Mouse (Mus musculus) left cerebral cortex, postnatal 25 days (tissue): ENCODE data around the gene Htr1d. TPM values are rescaled to one million over a fixed set of nuclear protein-coding genes. Genes with fewer than 3 reads are reported as not detected.

Source experiments
- DNase-seq, 2 experiments: peaks; one replicate each; pipeline ENCODE4 v3.0.0; 2022; ENCODE audit warnings: low spot score in 2 of 2, mixed read lengths in 1 of 2
- intact Hi-C: fragments of 180-260 bp; cut with DNase I; formaldehyde crosslinking; loops from one replicate; pipeline ENCODE4 v1.15.1; 2025
- total RNA-seq, 2 experiments: library from RNA; stranded (reverse); gene quantifications; 2 replicates each; pipeline ENCODE4 v1.2.3; 2021

The Htr1d gene
- total RNA-seq, 2 experiments from 2014 or later = 3.8 to 7.4 TPM

DNA sequence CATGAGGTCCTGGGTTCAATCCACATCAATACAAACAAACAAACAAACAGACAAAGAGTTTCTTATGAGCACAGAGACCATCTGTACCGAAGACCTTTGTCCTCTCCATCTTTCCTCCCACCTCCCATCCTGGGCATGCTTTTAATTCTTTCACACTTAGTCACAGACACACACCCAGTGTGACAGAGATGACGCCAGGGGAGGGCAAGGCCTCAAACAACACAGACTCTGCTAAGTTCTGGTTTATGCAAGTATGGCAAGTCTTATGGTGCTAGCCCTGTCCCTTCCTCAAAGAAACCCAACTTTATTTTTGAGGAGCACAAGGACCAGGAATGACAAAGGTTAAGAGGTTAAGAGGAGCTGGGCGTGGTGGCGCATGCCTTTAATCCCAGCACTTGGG lies 26.9 kb downstream of the Htr1d start:
- no peak for DNase-seq
- intact Hi-C loops = no loop called here

DNA sequence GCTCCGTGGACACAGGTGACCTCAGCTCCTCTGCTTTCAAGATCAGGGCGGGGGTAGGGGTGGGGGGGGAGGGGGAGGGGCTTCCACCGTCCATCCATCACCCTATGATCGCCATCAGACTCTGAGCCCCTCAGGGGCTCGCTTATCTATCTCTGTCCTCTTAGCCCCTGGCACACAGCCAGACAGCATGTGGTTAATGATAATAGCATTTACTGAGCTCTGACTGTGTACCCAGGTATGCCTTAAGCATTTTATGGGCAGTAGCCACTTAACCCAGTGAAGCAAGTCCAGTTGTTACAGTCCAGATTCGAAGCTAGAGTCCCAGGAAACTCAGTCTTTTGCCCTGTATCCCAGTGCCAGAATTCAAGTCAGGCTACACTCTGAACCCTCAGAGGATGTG lies 28.2 kb downstream of the Htr1d start:
- intact Hi-C loops = no loop called here
- DNase-seq = no peak

DNA sequence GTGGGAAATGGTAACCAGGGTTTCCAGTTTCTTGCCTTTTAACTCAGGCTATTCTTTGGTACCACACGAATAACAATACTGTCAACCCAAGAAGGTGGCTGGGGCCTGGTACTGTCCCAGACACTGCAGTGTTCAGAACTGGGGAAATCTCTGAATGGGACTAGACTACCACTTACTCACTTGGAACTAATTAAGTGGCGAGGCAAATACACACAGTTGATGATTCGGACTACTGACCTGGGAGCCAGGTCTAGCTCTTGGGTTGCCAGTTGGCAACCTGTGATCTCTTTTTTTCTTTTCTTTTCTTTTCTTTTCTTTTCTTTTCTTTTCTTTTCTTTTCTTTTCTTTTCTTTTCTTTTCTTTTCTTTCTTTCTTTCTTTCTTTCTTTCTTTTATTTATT lies 29.0 kb downstream of the Htr1d start:
- no peak for DNase-seq
- intact Hi-C loops = no loop called here

DNA sequence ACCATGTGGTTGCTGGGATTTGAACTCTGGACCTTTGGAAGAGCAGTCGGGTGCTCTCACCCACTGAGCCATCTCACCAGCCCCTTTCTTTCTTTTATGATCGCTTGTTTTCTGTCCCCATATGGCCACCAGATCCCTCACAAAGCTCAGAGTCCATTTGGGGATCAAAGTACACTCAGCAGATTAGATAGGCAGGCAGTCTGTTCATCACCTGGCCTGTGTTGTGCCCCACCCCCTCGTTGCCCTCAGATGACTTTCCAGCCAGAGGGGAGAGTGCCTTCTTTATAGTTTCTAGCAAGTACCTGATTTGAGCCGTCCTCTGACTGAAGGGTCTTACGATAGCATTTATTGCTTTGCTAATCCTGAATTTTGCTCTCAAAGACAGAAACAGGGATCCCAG lies 29.5 kb downstream of the Htr1d start:
- intact Hi-C loops = no loop called here
- no peak for DNase-seq

DNA sequence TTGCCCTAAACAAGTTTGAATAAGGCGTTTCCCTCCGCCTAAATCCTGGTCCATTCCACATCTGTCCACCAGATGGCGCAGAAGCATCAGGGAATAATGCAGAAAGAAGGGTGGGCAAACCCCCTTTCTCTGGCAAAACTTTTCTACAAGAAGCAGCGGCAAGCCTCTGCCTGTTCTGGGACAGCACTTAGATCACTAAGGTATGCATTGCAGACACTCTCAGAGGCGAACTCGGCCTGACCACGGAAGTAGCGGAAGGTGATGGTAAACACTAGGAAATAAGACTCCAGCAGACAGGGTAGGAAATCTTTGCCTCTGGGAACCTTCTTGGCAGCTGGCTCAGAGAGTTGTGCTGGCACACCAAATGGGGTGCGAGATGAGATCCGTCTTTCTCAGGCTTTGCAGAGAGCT lies 31.5 kb downstream of the Htr1d start:
- intact Hi-C loops = loop anchor here (1.0 kb wide), 3 partner anchors 71 to 166 kb away; partner anchors contain the start of gene Kdm1a
- DNase-seq = peak; percentile 76 to 80

DNA sequence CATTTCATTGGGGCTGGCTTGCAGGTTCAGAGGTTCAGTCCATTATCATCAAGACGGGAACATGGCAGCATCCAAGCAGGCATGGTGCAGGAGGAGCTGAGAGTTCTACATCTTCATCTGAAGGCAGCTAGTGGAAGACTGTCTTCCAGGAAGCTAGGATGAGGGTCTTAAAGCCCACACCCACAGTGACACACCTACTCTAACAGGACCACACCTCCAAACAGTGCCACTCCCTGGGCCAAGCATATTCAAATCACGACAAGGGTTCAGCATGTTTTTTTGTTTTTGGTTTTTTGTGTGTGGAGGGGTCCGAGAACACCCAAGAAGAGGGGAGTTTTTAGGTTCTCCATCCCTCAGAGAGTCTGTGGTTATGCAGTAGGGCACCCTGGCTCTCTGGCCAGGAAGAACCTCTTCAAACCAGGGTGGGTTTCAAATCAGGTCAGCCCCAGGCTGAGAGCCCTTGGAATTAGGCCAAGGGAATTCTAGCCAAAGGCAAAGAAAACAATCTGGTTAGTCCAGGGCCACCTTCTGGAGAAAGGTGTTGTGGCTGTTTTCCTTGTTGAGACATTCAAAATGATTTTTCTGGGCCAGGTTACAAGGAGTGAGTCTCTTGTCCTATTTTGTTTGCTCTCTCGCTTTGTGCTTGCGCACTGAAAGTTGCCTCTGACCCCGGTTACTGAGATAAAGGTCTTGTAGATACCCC lies 33.3 kb downstream of the Htr1d start:
- no peak for DNase-seq
- intact Hi-C loops = no loop called here

DNA sequence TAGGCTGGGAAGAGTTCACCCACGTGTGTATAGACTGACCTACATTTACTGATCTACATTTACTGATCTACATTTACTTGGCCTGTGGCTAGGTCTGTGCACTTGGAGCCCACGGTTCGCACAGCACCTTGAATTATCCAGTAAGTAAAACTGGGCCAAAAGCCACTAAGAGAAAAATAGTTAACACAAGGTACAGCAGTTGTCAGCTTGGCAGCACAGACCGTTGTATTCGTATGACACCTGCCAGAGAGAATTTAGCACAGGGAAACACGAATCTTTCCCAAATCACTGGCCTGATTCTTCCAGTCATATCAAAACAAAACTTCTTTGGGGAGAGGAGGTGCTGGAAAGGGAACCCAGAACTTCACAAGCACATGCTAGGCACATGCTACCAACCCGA lies 35.0 kb downstream of the Htr1d start:
- intact Hi-C loops = no loop called here
- DNase-seq = no peak

DNA sequence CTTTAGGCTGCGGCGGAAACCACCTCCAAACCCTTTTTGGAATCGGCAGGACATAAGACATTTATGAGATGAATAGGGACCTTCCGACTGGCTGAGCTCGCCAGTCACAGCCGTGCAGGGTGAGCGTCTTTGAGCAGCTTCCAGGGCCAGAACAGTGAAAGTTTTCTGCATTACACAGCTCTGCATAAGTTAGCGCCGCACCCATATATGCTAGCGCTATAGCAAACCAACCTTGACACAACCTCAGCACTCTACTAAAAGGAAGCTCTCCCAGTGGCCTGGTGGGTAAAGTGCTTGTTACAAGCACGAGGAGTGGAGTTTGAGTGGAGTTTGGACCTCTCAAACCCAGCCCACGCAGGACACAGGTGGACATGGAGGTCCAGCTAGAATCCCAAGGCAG lies 35.9 kb downstream of the Htr1d start:
- DNase-seq = no peak
- intact Hi-C loops = no loop called here

DNA sequence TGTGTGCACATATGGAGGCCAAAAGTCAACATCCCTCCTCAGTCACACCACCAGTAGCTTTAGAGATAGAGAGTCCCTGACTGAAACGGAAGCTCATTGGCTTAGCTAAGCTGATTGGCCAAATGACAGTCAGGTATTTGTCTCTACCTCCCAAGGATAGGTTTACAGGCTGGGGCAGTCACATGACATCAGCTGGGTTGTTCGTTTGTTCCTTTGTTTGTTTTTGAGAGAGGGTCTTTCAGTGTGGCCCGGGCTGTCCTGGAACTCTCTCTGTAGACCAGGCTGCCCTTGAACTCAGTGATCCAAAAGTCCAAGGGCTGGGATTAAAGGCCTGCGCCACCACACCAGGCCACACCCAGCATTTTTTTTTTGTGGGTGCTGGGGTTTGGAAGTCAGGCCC lies 37.9 kb downstream of the Htr1d start:
- intact Hi-C loops = no loop called here
- no peak for DNase-seq

DNA sequence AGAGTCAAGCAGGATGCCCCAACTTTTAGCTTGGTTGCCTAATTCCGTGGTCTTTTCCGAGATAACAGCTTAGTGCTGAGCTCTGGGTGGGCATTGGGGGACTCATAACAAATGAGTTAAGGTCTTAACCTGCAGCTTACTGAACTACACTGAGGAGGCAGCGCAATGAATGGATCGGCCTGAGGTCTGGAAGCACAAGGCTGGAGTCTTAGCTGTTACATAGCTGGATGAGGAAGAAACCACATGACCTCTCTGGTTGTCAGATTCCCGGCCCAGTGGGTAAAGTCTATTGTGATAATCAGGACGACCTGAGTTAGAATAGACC lies 38.4 kb downstream of the Htr1d start:
- DNase-seq = peak; percentile 13 to 23
- intact Hi-C loops = no loop called here

DNA sequence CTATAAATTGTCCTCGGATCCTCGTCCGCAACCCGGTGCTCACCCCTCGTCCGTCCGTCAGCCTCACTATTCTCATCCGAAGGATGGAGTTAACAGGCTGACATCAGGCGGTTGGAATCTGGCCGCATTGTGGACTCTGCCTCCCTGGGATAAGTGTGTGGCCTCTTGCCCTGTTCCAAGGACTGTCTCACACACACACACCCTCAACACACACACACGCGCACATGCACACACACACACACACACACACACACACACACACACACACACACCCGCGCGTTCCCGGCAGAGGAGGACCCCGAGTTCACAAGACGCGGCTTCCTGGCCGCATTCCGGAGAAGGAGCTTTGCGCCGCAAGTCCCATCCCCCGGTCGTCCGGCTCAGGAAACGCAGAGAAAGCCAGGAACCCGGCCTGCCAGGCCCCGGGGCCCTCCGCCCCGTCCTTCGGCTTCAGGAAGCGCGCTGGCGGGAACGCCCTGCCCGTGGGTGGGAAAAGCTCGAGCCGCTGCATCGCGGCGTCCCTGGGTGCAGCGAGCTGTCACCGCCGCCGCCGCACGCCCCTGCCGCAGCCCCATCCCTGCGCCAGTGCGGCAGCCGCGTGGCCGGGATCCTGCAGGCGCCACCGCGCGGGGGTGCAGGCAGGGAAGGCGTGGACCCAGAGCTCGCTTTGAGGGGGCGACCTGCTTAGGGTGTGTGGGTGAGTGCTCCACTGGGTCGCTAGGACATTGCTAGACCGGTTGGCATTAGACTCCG lies 38.9 kb downstream of the Htr1d start, which contains the start of gene 6030445D17Rik:
TSS of gene 6030445D17Rik (plus strand) at position 165 of the 753 bp plus-strand sequence.
- DNase-seq = peak; percentile 64 to 74
- intact Hi-C loops = no loop called here

DNA sequence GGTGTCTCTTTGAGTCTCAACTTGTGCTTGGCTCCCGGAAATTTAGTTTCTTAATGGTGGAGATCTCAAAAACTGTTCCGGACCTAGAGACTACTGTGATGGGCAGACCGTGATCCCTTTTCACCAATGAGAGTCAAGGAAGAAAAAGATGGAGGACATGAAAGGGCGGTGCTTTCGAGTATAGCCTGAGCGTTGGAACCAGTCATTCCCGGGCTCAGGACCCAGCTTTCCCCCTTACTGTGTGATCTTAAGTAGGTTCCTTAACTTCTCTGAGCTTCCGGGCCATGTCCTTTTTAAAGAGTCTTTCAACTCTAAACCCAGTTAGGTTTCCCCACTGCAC lies 39.5 kb downstream of the Htr1d start:
- intact Hi-C loops = no loop called here
- peak; percentile 45 to 64 for DNase-seq

DNA sequence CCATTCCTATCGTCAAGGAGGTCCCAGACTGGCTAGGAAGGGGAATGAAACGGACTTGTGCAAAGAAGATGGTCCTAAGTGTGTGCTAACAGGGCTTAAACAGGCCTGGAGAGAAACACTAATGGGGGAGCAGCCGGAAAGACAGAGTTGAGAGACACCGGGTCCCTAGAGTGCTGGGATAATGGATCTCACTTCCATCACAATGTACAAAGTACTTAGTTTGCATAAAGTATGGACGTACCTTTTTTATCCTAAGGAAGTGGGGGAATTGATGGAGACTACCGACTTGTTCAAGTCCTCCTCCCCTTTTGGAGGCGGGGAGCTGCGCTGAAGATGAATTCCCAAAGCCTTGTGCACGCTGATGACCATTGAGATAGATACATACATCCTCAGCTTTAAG lies 40.1 kb downstream of the Htr1d start:
- intact Hi-C loops = no loop called here
- no peak for DNase-seq

DNA sequence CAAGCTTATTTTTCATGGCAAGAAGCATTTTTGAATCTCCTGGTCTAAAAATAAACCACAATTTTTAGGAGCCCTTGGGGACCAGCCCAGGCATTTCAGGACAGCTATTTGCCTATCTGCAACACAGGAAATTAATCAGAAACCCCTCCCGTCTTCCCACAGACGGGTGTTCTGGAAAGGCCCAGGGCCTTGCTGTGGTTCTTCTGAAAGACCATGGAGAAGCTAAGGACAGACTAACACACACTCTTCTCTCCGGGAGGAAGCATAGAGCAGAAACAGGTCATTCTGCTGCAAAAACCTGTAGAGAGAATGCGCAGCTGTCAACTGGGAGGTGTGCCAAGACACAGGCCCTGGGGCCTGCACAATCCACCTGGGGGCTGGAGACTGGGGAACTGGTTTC lies 42.9 kb downstream of the Htr1d start:
- DNase-seq = no peak
- intact Hi-C loops = no loop called here

DNA sequence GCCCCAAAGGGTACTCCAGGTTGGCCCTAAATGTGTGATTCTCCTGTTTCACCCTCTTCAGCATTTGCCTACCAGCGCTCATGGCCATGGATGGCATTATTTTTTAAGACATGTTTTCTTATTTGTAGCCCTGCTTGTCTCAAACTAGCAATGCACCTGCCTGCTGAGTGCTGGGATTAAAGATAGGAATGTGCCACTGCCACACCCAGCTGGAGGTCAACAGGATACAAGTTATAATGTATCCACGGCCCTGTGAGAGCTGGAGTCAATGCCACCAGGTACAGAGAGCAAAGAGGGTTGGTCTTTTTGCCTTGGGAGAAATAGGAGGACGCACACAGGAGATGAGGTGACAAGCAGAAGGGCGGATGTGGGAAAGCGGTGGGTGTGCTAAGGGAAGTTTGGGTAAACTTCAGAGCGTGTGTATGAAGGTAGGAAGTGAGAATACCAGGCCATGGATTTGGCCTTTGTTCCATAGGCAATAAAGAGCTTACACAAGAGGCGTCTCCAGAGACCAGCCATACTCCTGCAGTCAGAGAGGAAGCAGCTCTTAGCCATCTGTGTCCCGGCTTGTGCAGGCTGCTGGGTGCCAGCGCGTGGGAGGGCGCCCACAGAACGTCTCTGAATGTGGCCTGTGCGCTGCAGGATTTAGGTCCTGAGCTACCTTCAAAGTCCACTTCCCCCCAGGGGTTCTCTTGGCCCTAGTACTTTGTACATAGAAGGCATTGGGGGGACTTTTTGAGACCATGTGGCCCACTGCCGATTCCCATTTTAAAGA lies 45.4 kb downstream of the Htr1d start:
- intact Hi-C loops = no loop called here
- peak; percentile 63 to 90 for DNase-seq

DNA sequence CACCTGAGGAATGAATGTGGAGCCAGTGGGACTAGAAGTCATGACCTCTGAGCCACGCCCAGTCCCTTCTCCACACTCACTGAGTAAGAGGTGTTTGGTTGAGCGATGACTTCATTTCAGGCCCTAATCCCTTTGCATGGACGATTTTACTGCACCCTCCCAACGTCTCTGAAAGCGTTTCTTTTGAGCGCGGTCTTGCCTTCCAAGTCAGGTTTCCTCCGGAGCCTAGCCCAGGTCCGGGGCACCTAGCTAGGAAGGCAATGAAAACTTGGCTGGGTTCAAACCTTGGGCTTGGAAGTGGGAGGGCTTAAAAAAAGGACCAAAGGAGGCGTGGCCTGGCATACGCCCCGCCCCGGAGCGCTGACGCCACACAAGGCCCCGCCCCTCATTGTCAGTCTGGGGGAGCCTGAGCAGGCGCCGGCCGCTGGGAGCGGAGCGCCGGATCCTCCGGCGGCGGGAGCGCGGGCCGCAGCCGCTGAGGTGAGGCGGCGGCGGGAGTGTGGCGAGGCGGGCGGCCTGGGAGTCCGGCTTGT lies 46.1 kb downstream of the Htr1d start, which contains the start of gene Luzp1:
TSS of gene Luzp1 (plus strand) at position 391 of the 533 bp plus-strand sequence.
- intact Hi-C loops = no loop called here
- DNase-seq = peak; percentile 92 to 96

DNA sequence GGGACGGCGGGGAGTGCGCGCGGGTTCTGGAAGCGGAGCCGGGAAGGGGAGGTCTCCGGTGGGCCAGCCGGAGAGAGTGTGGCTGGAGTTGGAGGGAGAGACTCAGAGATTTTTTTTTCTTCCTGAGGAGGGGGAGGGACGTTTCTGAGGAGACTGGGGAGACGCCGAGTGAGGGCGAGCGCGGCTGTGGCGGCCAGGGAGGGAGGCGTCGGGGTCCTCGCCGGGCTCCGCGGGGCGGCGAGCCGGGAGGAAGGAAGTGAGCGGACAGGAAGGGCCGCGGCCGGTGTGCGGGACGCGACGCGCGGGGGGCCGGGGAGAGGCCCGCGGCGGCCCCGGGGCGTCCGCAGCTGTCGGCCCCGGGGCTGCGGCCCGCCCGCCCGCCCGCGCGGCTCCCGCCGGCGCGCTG lies 46.6 kb downstream of the Htr1d start:
- no peak for DNase-seq
- intact Hi-C loops = no loop called here

DNA sequence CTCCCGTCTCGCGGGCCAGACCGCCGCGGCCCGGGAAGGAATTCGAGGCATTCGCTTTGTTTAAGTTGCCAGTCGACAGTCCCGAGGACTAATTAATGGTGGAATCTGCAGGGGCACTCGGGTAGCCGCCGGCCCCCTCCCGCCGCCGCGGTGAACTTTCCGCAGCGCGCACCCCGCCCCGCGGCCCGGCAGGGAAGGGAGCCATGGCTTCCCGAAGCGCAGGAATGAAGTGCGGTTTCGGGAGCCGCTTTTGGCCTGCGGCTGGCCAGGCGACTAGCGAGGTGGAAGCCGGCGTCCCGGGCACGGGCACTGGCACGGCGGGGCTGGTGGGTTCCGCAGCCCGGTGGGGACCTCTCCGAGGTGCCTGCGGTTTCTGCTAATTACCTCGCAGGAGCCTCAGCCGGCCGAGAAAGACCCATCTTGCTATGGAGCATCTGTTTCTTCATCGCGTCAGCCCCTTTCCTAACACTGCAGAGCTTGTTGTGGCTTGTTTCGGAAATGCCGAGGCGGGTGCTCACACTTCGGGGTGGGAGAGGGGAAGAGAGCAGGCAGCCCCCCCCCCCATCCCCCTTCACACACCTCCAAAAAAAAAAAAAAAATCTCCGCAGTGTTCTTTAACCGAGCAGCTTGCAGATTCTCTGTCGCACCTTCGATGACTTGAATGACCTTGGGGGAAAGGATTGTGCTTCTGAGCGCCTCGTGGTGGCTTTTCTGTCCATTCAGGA lies 47.2 kb downstream of the Htr1d start:
- peak; percentile 45 to 50 for DNase-seq
- intact Hi-C loops = no loop called here

DNA sequence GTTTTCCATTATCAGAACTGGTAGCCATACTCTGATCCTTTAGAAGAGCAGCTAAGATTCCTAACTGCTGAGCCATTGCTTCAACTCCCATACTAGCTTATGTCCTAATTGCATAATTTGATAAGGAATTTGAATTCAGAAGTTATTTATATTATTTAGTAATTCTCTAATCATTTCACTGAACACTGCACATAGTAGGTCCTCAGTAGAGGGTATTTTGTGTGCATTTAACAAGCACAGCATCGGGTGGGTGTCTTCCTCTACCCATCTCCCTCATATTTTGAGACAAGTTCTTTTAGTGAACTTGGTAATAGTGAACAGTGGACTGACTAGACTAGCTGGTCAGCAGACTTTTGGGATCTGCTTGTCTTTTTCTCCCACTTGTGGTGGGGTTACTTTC lies 53.4 kb downstream of the Htr1d start:
- DNase-seq = no peak
- intact Hi-C loops = no loop called here

DNA sequence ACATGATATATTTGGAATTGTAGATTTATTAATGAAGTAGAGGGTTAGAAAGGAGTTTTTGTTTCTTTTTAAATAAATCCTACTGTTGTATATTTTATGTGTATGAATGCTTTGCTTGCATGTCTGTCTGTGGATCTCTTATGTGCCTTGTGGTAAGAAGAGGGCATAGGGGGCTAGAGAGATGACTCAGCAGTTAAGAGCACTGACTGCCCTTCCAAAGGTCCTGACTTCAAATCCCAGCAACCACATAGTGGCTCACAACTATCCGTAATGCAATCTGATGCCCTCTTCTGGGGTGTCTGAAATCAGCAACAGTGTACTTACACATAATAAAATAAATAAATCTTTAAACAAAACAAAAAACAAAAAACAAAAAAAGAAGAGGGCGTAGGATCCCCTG lies 63.2 kb downstream of the Htr1d start:
- intact Hi-C loops = no loop called here
- no peak for DNase-seq
